Mouse (Mus musculus) hindbrain, embryonic 16.5 days (tissue): ENCODE measurements around the gene Akr1c12. TPM values are rescaled to one million over a fixed set of nuclear protein-coding genes. Genes with fewer than 3 reads are reported as not detected.

Source experiments
- ATAC-seq: fragments of 200-750 bp; cut with Nextera tagmentation; 2 replicates; pipeline ENCODE4 v1.8.0; 2017; ENCODE audit warnings: moderate TSS enrichment, moderate library complexity
- H3K27ac ChIP-seq: fragments of 300-500 bp; sonication (generic); 2 replicates; pipeline ENCODE4 v1.5.1; 2014; ENCODE audit warnings: low read depth, mild to moderate bottlenecking, control low read depth, low read length, moderate library complexity
- H3K27me3 ChIP-seq: fragments of 300-500 bp; sonication (generic); replicated peaks from 2 replicates; pipeline ENCODE4 v1.6.1; 2014; ENCODE audit warnings: low read length; ENCODE audit not compliant: control insufficient read depth, insufficient read depth
- H3K36me3 ChIP-seq: fragments of 300-500 bp; sonication (generic); 2 replicates; pipeline ENCODE4 v1.6.1; 2014; ENCODE audit warnings: mild to moderate bottlenecking, low read length, moderate library complexity, mixed read lengths; ENCODE audit not compliant: control insufficient read depth, insufficient read depth
- H3K4me1 ChIP-seq: fragments of 300-500 bp; sonication (generic); 2 replicates; pipeline ENCODE4 v1.6.1; 2014; ENCODE audit warnings: low read depth, low read length; ENCODE audit not compliant: control insufficient read depth, insufficient read depth
- H3K4me2 ChIP-seq: fragments of 300-500 bp; sonication (generic); 2 replicates; pipeline ENCODE4 v1.6.1; 2014; ENCODE audit warnings: mild to moderate bottlenecking, low read length, control low read depth, moderate library complexity
- H3K4me3 ChIP-seq: fragments of 300-500 bp; sonication (generic); 2 replicates; pipeline ENCODE4 v1.5.1; 2014; ENCODE audit warnings: mild to moderate bottlenecking, low read length, control low read depth, moderate library complexity
- H3K9ac ChIP-seq: fragments of 300-500 bp; sonication (generic); 2 replicates; pipeline ENCODE4 v1.6.1; 2014; ENCODE audit warnings: low read depth, mild to moderate bottlenecking, control low read depth, low read length, moderate library complexity
- H3K9me3 ChIP-seq: fragments of 300-500 bp; sonication (generic); 2 replicates; pipeline ENCODE4 v1.6.1; 2014; ENCODE audit warnings: mild to moderate bottlenecking, low read length, moderate library complexity; ENCODE audit not compliant: control insufficient read depth
- WGBS: fragments of 180-500 bp; shearing (Covaris S2); extraction: QIAGEN DNeasy Blood & Tissue Kit; methylation state at CpG from one replicate; pipeline ENCODE4 v1.1.7; 2014; 5-methylcytosine and 5-hydroxymethylcytosine counted together
- polyA plus RNA-seq: library from polyadenylated mRNA; unstranded; fragments of >200 nt; fragmentation: Nextera tagmentation; extraction: Ambion mirVana; gene quantifications from 2 replicates; pipeline ENCODE4 v1.2.1, GENCODE M21; 2015

Gene Akr1c12
- polyA plus RNA-seq, 1 experiment from 2014 or later = 0.33 TPM

GRCm38 (mm10) chr13:4228441-4228840 is 50.8 kb downstream of the Akr1c12 start, which contains the start of gene Akr1c19:
Gene Akr1c19, plus strand, starts transcription at chr13:4228700.
- no peaks in the 10 kb centered on the region for H3K9me3 ChIP-seq
- H3K27me3 ChIP-seq = no peaks in the 10 kb centered on the region
- 78% methylated on average over 1 of the region's 1 CpGs for WGBS
- no peaks in the 10 kb centered on the region for H3K4me1 ChIP-seq
- H3K36me3 ChIP-seq = no peaks in the 10 kb centered on the region
- no peak within 1 kb of the TSS for H3K9ac ChIP-seq
- no peak within 1 kb of the TSS for H3K4me2 ChIP-seq
- ATAC-seq = no peak
- no peak within 1 kb of the TSS for H3K27ac ChIP-seq
- H3K4me3 ChIP-seq = no peak within 1 kb of the TSS

Other genes with a start within 250 kb of the Akr1c12 start
- 0.85 and 1.3 TPM in 2 replicates for gene Akr1c14, start 230.4 kb downstream of the Akr1c12 start, polyA plus RNA-seq
- not detected in 2 replicates for gene Akr1c18, start 128.8 kb downstream of the Akr1c12 start, polyA plus RNA-seq
- gene Akr1c13, start 88.3 kb downstream of the Akr1c12 start, polyA plus RNA-seq = 4.1 and 5.4 TPM in 2 replicates
- gene Akr1c19, start 50.7 kb downstream of the Akr1c12 start, polyA plus RNA-seq = 6.3 and 8.2 TPM in 2 replicates
- gene Akr1c6, start 154.9 kb upstream of the Akr1c12 start, polyA plus RNA-seq = not detected in 2 replicates
- gene Akr1c20, start 243.9 kb upstream of the Akr1c12 start, polyA plus RNA-seq = not detected in 2 replicates